Mouse (Mus musculus) layer of hippocampus, adult 2 months (tissue): Measurements from ENCODE around the gene Pdlim5. TPM values are rescaled to one million over a fixed set of nuclear protein-coding genes. Genes with fewer than 3 reads are reported as not detected.

Experiments
- DNase-seq, 2 experiments: peaks; one replicate each; pipeline ENCODE4 v3.0.0; 2022; ENCODE audit warnings: low spot score in 2 of 2
- H3K27ac ChIP-seq: fragments of 200-600 bp; 2 replicates; pipeline ENCODE4 v1.8.1; 2022
- H3K4me3 ChIP-seq: fragments of 200-600 bp; 2 replicates; pipeline ENCODE4 v1.8.1; 2022; ENCODE audit warnings: mild to moderate bottlenecking
- CTCF ChIP-seq: fragments of 200-600 bp; conservative IDR thresholded peaks from 2 replicates; pipeline ENCODE4 v1.8.1; 2022; ENCODE audit warnings: antibody characterized with exemption, mild to moderate bottlenecking, moderate library complexity
- total RNA-seq, 2 experiments: library from RNA; stranded (reverse); gene quantifications; 2 replicates each; pipeline ENCODE4 v1.2.3; 2021

Gene Pdlim5
- total RNA-seq, 2 experiments from 2014 or later: 22.9 to 31.3 TPM

GRCm38 (mm10) chr3:142345235-142346125 is 50.0 kb downstream of the Pdlim5 start:
- H3K4me3 ChIP-seq: no peak overlapping the region
- TF ChIP-seq CTCF: no peak
- peak overlapping the region; percentile 52 for H3K27ac ChIP-seq
- DNase-seq: no peak

GRCm38 (mm10) chr3:142343786-142344185 is 51.7 kb downstream of the Pdlim5 start:
- no peak for TF ChIP-seq CTCF
- no peak for DNase-seq
- Histone ChIP-seq H3K27ac (no peak overlapping the region), H3K4me3 (no peak overlapping the region)

- H3K4me3 ChIP-seq: no peak overlapping the region
- DNase-seq: no peak
- TF ChIP-seq CTCF: no peak
- H3K27ac ChIP-seq: no peak overlapping the region
Measured at GRCm38 (mm10) chr3:142340701-142341100, 54.8 kb downstream of the Pdlim5 start.

- DNase-seq: no peak
- no peak overlapping the region for H3K27ac ChIP-seq
- no peak for TF ChIP-seq CTCF
- H3K4me3 ChIP-seq: no peak overlapping the region
Measured at GRCm38 (mm10) chr3:142339440-142340251, 55.9 kb downstream of the Pdlim5 start.

GRCm38 (mm10) chr3:142338058-142338457 is 57.4 kb downstream of the Pdlim5 start:
- no peak for TF ChIP-seq CTCF
- DNase-seq: no peak
- Histone ChIP-seq H3K27ac (no peak overlapping the region), H3K4me3 (no peak overlapping the region)

GRCm38 (mm10) chr3:142334496-142334895 is 61.0 kb downstream of the Pdlim5 start:
- no peak for TF ChIP-seq CTCF
- Histone ChIP-seq H3K27ac (0 out of 2 replicates have a peak overlapping the region, but pooled peaks have one; percentile 60), H3K4me3 (no peak overlapping the region)
- DNase-seq: no peak

GRCm38 (mm10) chr3:142333458-142333857 is 62.0 kb downstream of the Pdlim5 start:
- no peak overlapping the region for H3K4me3 ChIP-seq
- H3K27ac ChIP-seq: peak overlapping the region; percentile 60; the same call in 1 of the 2 replicates
- no peak for TF ChIP-seq CTCF
- peak in 1 of 2 experiments; percentile 39 for DNase-seq

GRCm38 (mm10) chr3:142332716-142333115 is 62.8 kb downstream of the Pdlim5 start:
- Histone ChIP-seq H3K4me3 (no peak overlapping the region), H3K27ac (peak overlapping the region; percentile 19; the same call in 1 of the 2 replicates)

GRCm38 (mm10) chr3:142331872-142332554 is 63.5 kb downstream of the Pdlim5 start:
- Histone ChIP-seq H3K27ac (no peak overlapping the region), H3K4me3 (no peak overlapping the region)
- no peak for DNase-seq
- no peak for TF ChIP-seq CTCF

More at GRCm38 (mm10) chr3:142332716-142333115, 62.8 kb downstream of the Pdlim5 start:
- TF ChIP-seq CTCF: no peak
- DNase-seq: no peak

- TF ChIP-seq CTCF: no peak
- Histone ChIP-seq H3K4me3 (no peak overlapping the region), H3K27ac (no peak overlapping the region)
- DNase-seq: no peak
Measured at GRCm38 (mm10) chr3:142330425-142330824, 65.1 kb downstream of the Pdlim5 start.

- H3K27ac ChIP-seq: no peak overlapping the region
- no peak for DNase-seq
- no peak for TF ChIP-seq CTCF
- H3K4me3 ChIP-seq: no peak overlapping the region
Measured at GRCm38 (mm10) chr3:142323592-142323991, 71.9 kb downstream of the Pdlim5 start.

- TF ChIP-seq CTCF: no peak
- Histone ChIP-seq H3K27ac (peak overlapping the region; percentile 11), H3K4me3 (no peak overlapping the region; the same call in 1 of the 2 replicates)
- DNase-seq: peak in 1 of 2 experiments; percentile 10
Measured at GRCm38 (mm10) chr3:142321930-142322329, 73.6 kb downstream of the Pdlim5 start.
